Mouse (Mus musculus) cerebellum, postnatal 4 days (tissue): ENCODE data around the gene Vapa.
"Not testable (repeated sequence)": the region's sequence is repeated elsewhere in the genome, so short reads cannot be mapped to it uniquely, and the experiment has no call there.

ENCODE experiments used
- DNase-seq, 2 experiments: peaks; one replicate each; pipeline ENCODE4 v3.0.0; 2022; ENCODE audit warnings: low spot score in 2 of 2, mixed read lengths in 1 of 2

Gene Vapa

DNA sequence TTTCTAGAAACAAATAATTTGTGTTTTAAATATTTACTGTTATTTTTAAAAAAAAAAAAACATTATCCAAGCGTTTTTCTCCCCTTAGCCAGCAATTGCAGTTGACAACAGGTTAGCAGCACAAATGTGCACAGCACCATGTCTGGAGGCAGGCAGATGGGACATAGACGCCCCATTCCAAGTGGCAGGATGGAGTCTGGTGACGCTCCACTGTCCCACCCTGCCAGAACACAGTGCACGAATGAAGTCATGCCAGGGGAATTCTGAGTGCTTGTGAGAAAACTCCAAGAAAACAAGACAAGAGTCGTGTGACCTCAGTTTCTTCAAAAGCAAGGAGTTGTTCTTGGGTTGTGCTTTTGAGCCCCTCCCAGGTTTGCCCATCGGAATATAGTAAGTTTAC, 50.0 kb downstream of the Vapa start:
- no peak for DNase-seq

DNA sequence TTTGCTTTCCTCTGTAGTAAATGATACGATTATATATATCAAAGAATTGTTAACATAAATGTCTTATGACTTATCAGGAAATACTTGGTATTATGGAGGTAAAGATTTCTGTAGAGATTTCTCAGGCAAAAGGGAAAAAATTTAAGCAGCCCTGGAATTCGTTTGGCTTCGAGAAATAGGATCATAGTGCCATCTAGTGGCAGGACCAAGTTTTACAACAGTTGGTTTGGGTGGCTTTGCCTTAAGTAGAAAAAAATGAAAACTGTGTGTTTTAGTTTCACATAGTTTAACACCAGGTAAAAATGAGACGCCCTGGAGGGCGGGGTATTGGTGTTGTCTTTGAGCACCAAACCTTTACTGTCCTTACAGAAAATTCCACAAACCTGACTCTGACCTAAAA, 50.6 kb downstream of the Vapa start:
- peak; percentile 52 to 75 for DNase-seq

DNA sequence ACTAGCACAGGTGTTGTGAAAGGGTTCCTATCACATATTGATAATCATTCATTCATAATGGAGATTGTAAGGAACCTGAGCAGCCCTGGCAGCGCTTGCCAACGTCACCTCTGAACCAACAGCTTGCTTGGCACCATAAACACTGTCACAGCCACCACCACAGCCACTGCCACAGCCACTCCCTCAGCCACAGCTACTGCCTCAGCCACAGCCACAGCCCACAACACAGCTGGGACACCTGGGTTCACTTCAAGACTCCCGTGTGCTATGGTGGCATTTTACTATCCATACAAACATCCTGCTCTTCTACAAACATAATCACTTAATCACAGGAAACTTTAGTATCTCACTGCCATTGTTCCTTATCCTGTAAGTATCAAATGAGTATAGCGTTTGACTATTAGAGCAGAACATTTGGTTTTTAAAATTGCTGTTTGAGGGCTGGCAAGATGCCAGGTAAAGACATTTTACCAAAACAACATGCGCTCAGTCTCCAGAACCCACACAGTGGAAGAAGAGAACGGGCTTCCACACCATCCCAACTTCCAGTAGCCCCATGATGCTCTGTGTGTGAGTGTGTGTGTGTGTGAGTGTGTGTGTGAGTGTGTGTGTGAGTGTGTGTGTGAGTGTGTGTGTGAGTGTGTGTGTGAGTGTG, 51.9 kb downstream of the Vapa start:
- no peak for DNase-seq

DNA sequence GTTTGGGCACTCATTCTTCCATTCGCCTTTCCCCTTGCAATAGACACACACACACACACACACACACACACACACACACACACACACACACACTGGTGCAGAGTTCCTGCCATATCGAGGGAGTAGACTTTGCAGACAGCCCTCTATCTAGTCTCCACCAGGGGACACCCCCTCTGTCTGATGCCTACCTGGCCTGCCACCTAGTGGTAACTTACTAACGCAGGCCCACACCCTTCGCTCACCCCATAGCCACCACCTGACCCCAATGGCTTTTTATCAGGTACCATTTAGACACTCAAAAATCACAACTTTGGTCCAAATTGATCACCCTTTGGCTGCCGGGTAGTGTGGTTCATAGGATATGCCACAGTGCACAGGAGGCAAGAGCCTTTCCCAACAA, 54.1 kb downstream of the Vapa start:
- DNase-seq, result no peak

DNA sequence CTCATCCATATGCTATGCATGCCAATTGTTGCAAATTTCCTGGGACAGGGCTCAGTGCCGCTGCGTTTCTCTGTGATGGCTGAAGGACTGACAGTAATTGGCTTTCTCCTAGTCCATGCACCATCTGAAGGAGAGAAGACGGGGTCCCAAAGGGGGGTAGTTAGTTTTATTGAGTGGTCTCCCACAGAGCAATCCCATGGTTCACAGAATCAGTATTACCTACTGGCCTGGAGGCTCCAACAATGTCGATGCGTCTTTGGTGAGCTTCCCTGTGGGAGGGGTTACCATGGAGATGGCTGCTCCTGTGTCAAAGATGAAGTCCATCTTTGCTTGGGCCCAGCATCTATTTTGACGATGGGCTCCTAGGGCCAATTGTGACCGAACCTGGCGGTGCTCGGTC, 54.6 kb downstream of the Vapa start:
- DNase-seq, result no peak

DNA sequence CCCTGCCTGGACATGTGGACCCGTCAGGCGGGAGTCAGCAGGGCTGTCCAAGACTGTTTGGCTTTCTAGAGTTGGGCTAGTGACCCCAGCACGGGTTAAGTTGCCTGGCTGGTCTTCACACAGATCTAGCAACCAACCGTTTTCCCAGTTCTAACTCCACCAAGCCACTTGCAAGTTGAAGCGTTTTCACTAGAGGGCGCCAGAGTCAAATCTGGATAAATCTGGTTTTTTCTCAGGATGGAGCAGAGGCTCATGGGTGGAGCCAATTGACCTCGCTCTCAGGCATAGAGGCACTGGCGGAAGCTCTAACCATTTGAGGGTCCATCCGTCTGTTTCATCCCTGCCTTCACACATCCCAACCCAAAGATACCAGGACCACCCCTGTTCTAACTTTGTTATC, 55.1 kb downstream of the Vapa start:
- DNase-seq, result peak in 1 of 2 experiments; percentile 55

DNA sequence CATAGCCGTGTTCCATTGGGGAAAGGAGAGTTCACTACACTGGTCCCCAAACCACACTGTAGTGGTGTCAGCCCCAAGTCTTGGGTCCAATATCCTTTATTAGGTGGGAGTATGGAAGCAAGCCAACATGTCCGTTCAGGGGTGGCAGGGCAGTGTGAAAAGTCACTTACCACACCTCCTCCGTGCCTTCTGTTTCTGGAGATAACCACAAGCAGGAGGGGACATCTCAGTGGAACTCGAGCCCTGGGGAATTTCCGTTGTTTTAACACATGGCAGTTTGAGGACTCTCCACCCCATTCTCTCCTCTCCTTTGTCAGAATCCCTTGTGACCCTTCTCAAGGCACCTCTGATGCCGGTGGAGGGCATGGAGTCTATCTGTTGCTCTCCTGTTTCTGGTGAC, 56.1 kb downstream of the Vapa start:
- DNase-seq, result no peak

DNA sequence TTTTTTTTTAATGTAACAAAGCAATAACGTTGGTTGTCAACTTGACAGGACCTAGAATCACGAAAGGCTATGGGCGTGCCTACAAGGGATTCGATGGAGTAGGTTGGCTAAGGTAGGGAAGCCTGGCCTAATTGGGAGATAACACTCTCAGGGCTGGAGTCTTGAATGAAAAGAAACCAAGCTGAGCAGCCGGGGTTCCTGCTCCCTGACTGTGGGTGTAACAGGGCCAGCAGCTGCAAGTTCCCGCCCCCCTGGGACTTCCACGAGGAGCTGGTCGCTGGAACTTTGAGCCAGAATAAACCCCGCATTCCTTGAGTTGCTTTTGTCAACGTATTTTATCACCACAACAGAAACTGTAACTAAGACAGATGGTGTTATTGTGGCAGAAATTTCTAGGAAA, 56.6 kb downstream of the Vapa start:
- DNase-seq, result no peak

DNA sequence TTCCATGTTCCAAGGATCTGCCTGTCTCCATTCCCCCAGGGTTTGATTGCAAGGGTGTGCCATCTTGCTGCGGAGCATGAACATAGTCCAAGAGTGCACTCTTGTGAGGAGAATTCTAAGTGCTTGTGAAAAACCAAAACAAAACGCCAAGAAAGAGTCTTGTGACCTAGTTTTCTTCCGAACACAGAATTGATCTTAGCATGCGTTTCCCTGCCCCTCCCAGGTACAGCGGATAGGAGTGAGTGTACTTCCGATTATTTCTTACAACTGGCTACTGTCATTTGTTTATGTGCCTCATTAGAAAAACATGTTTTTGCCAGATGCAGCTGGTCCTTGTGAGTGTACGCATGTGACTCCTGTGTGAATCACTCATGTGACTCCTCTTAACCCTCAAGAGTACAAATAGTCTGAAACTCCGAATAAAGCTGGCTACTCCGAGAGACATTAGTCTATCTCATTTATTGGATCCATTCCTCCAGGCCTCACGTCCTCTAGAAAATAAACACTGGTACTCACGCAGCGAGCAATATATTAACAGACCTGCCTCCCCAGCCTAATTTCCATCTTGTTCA, 60.8 kb downstream of the Vapa start:
- DNase-seq, result no peak

DNA sequence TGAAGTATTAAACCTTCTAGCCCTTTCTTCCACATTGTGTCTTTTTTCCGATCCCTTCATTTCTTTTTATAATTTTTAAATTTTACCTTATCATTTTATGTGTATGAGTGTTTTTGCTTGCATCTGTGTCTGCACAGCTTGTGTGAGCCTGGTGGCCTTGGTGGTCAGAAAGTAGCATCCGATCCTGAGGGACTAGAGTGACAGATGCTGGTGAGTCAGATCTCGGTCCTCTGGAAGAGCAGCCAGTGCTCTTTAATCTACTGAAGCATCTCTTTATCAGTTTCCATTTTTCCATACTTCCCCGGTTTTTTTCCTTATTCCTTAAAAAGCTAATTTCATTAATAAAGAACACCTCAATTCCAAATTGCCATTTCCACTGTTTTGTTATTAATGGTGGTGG, 63.0 kb downstream of the Vapa start:
- DNase-seq, result no peak

DNA sequence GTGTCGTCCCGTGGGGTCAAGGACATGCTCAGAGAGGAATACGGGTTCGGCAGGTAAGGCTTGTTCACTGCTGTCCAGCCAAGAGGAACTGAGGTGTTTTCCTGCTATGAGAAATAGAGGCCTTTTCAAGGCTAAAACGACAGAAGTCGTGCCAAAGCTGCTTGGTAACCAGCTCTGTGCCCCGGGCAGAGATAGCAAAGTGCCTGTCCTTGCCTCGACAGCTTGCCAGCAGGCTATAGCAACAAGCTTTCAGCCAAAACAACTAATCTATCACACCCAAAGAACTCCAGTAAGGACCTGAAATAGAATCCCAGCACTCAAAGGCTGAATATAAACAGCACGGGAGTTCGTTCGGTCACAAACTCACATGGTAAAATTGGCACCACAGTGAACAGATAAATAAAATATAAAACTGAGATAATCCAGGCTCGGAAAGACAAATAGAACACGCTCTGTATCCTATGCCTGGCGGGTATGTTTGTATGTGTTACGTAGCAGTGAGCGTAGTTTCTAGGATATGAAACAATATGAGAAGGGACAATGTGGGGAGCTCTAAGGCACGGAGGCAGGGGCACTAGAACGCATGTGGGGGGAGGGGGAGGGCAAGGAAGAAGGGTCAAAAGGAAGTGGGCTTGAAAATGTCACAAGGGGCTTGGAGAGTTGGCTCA, 64.5 kb downstream of the Vapa start:
- no peak for DNase-seq

DNA sequence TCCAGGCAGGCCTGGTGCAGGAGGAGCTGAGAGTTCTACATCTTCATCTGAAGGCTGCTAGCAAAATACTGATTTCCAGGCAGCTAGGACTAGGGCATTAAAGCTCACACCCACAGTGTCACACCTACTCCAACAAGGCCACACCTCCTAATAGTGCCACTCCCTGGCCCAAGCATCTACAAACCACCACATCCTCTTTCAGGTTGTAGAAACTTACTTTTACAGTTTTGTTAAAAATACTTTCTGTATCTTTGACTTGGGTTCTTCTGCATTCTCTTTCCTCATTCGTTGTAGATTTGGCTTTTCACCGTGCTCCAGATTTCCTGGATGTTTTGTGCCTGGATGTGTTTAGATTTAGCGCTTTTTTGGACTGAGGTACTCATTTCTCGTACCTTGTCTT, 67.1 kb downstream of the Vapa start:
- not testable (repeated sequence) for DNase-seq

DNA sequence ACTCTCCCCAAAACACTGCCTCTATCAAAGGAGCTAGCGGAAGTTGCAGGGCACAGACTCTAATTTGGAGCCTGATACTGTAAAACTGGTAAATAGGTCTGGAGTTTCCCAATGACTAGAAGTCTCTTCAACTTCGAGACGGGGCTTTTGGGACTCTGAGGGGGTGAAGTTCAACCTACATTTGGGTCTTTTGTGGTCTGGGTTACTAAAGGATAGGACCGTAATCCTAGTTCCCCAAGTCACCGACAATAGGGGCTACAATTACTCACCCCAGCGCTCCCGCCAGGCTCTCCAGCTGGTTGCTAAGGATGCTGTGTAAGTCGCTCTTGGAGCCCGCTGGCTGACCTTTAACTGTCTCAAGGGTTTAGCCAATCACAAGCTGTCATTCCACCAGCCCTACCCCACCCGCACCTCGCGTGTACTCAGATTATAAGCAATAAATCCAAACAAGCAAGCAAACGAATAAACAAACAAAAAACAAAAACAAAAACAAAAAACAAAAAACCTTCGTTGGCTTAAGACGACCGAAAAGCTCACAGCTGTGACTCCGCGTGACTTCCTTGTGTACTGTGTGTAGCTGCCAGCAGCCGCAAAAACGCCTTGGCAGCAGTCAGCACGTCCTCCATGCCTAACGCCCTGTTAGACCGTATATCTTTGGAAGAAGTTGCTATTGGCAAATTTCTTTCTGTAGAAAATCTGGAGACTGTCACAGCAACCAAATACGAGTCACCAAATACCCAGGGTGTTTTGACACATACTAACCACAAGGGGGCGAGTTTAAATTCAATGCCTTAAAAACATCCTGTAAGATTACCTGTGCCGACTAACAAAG, 72.7 kb downstream of the Vapa start, which contains the start of gene Tmem232:
Gene Tmem232 (minus strand): TSS at position 342 of the 832 bp plus-strand sequence.
- DNase-seq, result peak in 1 of 2 experiments; percentile 20

DNA sequence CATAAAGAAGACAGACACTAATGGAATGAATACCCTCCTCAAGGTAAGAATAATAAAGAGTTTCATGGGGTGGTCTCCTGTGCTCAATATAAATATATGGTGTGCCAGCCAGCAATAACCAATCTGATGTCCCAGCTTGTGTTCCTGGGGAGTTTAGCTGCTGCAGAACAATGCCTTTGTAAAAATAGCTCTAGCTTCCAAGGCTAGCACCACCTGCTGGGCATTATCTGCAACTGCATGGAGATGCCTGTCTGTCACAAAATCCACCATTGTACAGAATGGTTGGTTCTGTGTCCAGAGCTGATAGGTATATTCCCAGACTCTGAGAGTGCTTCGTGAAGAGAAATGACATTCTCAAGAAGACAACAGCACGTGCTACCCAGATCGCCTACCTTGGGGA, 77.2 kb downstream of the Vapa start:
- peak in 1 of 2 experiments; percentile 29 for DNase-seq

DNA sequence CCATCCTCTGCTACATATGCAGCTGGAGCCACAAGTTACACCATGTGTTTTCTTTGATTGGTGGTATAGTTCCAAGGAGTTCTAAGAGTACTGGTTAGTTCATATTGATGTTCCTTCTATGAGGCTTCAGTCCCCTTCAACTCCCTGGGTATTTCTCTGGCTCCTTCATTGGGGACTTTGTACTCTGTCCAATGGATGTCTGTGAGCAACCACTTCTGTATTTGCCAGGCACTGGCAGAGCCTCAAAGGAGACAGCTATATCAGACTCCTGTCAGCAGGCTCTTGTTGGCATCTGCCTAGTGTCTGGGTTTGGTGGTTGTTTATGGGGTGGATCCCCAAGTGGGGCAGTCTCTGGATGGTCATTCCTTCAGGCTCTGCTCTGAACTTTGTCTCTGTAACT, 81.0 kb downstream of the Vapa start:
- DNase-seq, result not testable (repeated sequence)
